Mouse (Mus musculus) lung, postnatal 0 days (tissue): ENCODE results near the gene Coa3.

ENCODE experiments used
- CTCF ChIP-seq: IDR thresholded peaks from 2 replicates; pipeline ENCODE4 v1.5.1; 2016; ENCODE audit warnings: antibody characterized with exemption, mild to moderate bottlenecking
- EP300 ChIP-seq: IDR thresholded peaks from 2 replicates; pipeline ENCODE4 v1.6.1; 2016; ENCODE audit warnings: antibody characterized with exemption, mild to moderate bottlenecking, control low read depth

- TF ChIP-seq CTCF = no peak
- TF ChIP-seq EP300 = no peak
These were observed 37.6 kb upstream of the Coa3 start for GRCm38 (mm10) chr11:101316501-101316917.
